27 mouse cellular contexts compared by ENCODE assay signal in genomic region chr15:94349052-94349451, GRCm38 (mm10).
A peak's percentile ranks its signal among the peaks of the same experiment; 100 is the strongest.
DNase-seq lines count a peak whose midpoint lies in the region; ATAC-seq and TF ChIP-seq lines count a peak whose summit lies in the region.
"Had no signal": no experiment of that assay in that cellular context is flagged by ENCODE, and none has a peak within 500 bp of the region (broad histone marks: within the 10 kb centered on the region; RNA-seq: fewer than 3 reads in every experiment).

No protein-coding gene starts in this region.

- no peaks in the 10 kb centered on the region; the same call in 1 of the 2 replicates for H3K9me3 ChIP-seq in heart, postnatal 0 days (replicated peaks; ENCODE audit: control insufficient read depth, low read length)
- H3K9me3 ChIP-seq: forebrain, embryonic 12.5 days; intestine, embryonic 15.5 days had no signal

- DNase-seq in heart, postnatal 0 days (ENCODE audit: low spot score): peak; percentile 11
- no peak for DNase-seq in heart, adult 8-10 months (ENCODE audit: low spot score)
- DNase-seq in layer of hippocampus, adult 8-10 months (ENCODE audit: low spot score in 2 of 2): peak; percentile 10 to 18
- DNase-seq in layer of hippocampus, adult 9-10 months (ENCODE audit: low spot score): no peak
- DNase-seq in T-cell, adult 2 months (ENCODE audit: low spot score): peak; percentile 5
- DNase-seq in cerebellum, adult 11 months: no peak
- DNase-seq in frontal cortex, postnatal 10 days (ENCODE audit: low spot score in 2 of 2): no peak
- DNase-seq: adrenal gland, postnatal 25 days; cerebellum, adult 2 months; cerebellum, postnatal 14 days; gastrocnemius, adult 2 months; gastrocnemius, postnatal 36 days; kidney, adult 2 months; kidney, postnatal 36 days; left cerebral cortex, postnatal 4 days; liver, postnatal 0 days; lung, postnatal 36 days; right cerebral cortex, adult 18-20 months; thymus, postnatal 14 days had no signal

- H3K4me3 ChIP-seq in heart, postnatal 0 days (ENCODE audit: low read depth, low read length): no peak overlapping the region
- H3K4me3 ChIP-seq: erythroblast, embryonic 14.5 days; forebrain, embryonic 12.5 days; gastrocnemius, adult 2 months; hindbrain, embryonic 12.5 days; intestine, embryonic 15.5 days; liver, embryonic 12.5 days had no signal

- H3K27ac ChIP-seq in heart, postnatal 0 days (ENCODE audit: low read depth): no peak overlapping the region
- H3K27ac ChIP-seq: forebrain, embryonic 12.5 days; gastrocnemius, adult 2 months; hindbrain, embryonic 12.5 days; hindbrain, postnatal 0 days; intestine, embryonic 15.5 days; liver, embryonic 12.5 days had no signal

- no peaks in the 10 kb centered on the region for H3K36me3 ChIP-seq in heart, postnatal 0 days (replicated peaks; ENCODE audit: control insufficient read depth, insufficient read depth, low read length)
- H3K36me3 ChIP-seq: intestine, embryonic 15.5 days; liver, embryonic 12.5 days had no signal

- H3K4me2 ChIP-seq in heart, postnatal 0 days (ENCODE audit: low read depth, low read length): no peak overlapping the region
- H3K4me2 ChIP-seq: forebrain, embryonic 12.5 days; hindbrain, embryonic 12.5 days; intestine, embryonic 15.5 days; liver, embryonic 12.5 days; midbrain, embryonic 11.5 days had no signal

- no peak for TF ChIP-seq EP300 in heart, postnatal 0 days (IDR thresholded peaks at IDR 0.05; ENCODE audit: low read depth)

- peak; percentile 53 for ATAC-seq in heart, postnatal 0 days (ENCODE audit: insufficient read depth, low read depth)
- ATAC-seq: hindbrain, postnatal 0 days; intestine, embryonic 15.5 days; liver, embryonic 12.5 days; liver, postnatal 0 days; midbrain, embryonic 16.5 days had no signal

- H3K9ac ChIP-seq in heart, postnatal 0 days (replicated peaks; ENCODE audit: low read depth, low read length): no peak overlapping the region
- H3K9ac ChIP-seq: forebrain, embryonic 12.5 days; hindbrain, embryonic 12.5 days; intestine, embryonic 15.5 days; liver, embryonic 12.5 days; liver, postnatal 0 days had no signal

- 69% methylated on average over 18 of the region's 18 CpGs for WGBS in heart, postnatal 0 days

- H3K27me3 ChIP-seq in heart, postnatal 0 days (ENCODE audit: control insufficient read depth, insufficient read depth, low read length): no peaks in the 10 kb centered on the region
- H3K27me3 ChIP-seq: forebrain, embryonic 12.5 days; hindbrain, embryonic 12.5 days; intestine, embryonic 15.5 days; liver, embryonic 12.5 days had no signal

- H3K4me1 ChIP-seq in heart, postnatal 0 days (ENCODE audit: control insufficient read depth, insufficient read depth): no peaks in the 10 kb centered on the region
- H3K4me1 ChIP-seq: forebrain, embryonic 12.5 days; hindbrain, embryonic 12.5 days; intestine, embryonic 15.5 days; liver, embryonic 12.5 days had no signal

- no peak for TF ChIP-seq CTCF in heart, postnatal 0 days (IDR thresholded peaks at IDR 0.05; ENCODE audit: low read depth)

Comparison
In these comparisons a context has a peak if more than half of its experiments do, and no peak if none do; other contexts are left out.
1. DNase-seq: peak in heart, postnatal 0 days (single experiment), layer of hippocampus, adult 8-10 months (2 of 2) and T-cell, adult 2 months (single experiment); none in heart, adult 8-10 months (single experiment), layer of hippocampus, adult 9-10 months (single experiment), cerebellum, adult 11 months (single experiment) and frontal cortex, postnatal 10 days (0 of 2).